ENCODE assay signal across 13 mouse cellular contexts in genomic region chr10:109561094-109561493, GRCm38 (mm10).
DNase-seq lines count a peak whose midpoint lies in the region; ATAC-seq lines count a peak whose summit lies in the region.
"Had no signal": no experiment of that assay in that cellular context is flagged by ENCODE, and none has a peak within 500 bp of the region (broad histone marks: within the 10 kb centered on the region; RNA-seq: fewer than 3 reads in every experiment).

No protein-coding gene starts in this region.

- H3K9me3 ChIP-seq in hindbrain, embryonic 11.5 days (ENCODE audit: control insufficient read depth, low read length): no peaks in the 10 kb centered on the region
- no peaks in the 10 kb centered on the region for H3K9me3 ChIP-seq in hindbrain, embryonic 16.5 days (ENCODE audit: control insufficient read depth, low read length)
- H3K9me3 ChIP-seq: limb, embryonic 15.5 days had no signal

- no peaks in the 10 kb centered on the region for H3K4me1 ChIP-seq in hindbrain, embryonic 11.5 days (replicated peaks; ENCODE audit: control insufficient read depth, insufficient read depth, low read length)
- H3K4me1 ChIP-seq in hindbrain, embryonic 16.5 days (ENCODE audit: control insufficient read depth, insufficient read depth, low read depth, low read length): no peaks in the 10 kb centered on the region
- H3K4me1 ChIP-seq: limb, embryonic 15.5 days; megakaryocyte, embryonic 14.5 days had no signal

- H3K27me3 ChIP-seq in hindbrain, embryonic 11.5 days (ENCODE audit: control insufficient read depth, insufficient read depth, low read length): no peaks in the 10 kb centered on the region
- no peaks in the 10 kb centered on the region for H3K27me3 ChIP-seq in hindbrain, embryonic 16.5 days (replicated peaks; ENCODE audit: control insufficient read depth, insufficient read depth, low read length)
- H3K27me3 ChIP-seq: limb, embryonic 15.5 days; megakaryocyte, embryonic 14.5 days had no signal

- H3K4me2 ChIP-seq in hindbrain, embryonic 11.5 days (replicated peaks; ENCODE audit: low read depth, low read length): no peak overlapping the region
- H3K4me2 ChIP-seq in hindbrain, embryonic 16.5 days (ENCODE audit: low read length): no peak overlapping the region
- H3K4me2 ChIP-seq: limb, embryonic 15.5 days had no signal

- no peak overlapping the region for H3K9ac ChIP-seq in hindbrain, embryonic 11.5 days (ENCODE audit: low read depth, low read length)
- H3K9ac ChIP-seq in hindbrain, embryonic 16.5 days (ENCODE audit: low read depth, low read length): no peak overlapping the region
- H3K9ac ChIP-seq: limb, embryonic 15.5 days had no signal

- 10% methylated on average over 1 of the region's 1 CpGs for WGBS in hindbrain, embryonic 11.5 days
- WGBS in hindbrain, embryonic 16.5 days: 3% methylated on average over 1 of the region's 1 CpGs

- H3K36me3 ChIP-seq in hindbrain, embryonic 11.5 days (ENCODE audit: control insufficient read depth, insufficient read depth, low read length): no peaks in the 10 kb centered on the region
- no peaks in the 10 kb centered on the region for H3K36me3 ChIP-seq in hindbrain, embryonic 16.5 days (ENCODE audit: control insufficient read depth, insufficient read depth, low read length)
- H3K36me3 ChIP-seq: limb, embryonic 15.5 days had no signal

- DNase-seq in hindbrain, embryonic 11.5 days (ENCODE audit: low spot score): peak; percentile 2
- peak; percentile 16 to 19 for DNase-seq in right cerebral cortex, adult 2 months (ENCODE audit: low spot score in 2 of 2)
- no peak for DNase-seq in right cerebral cortex, adult 18-20 months
- peak; percentile 31 to 53 for DNase-seq in adrenal gland, postnatal 36 days
- no peak for DNase-seq in frontal cortex, postnatal 14 days (ENCODE audit: low spot score in 2 of 2)
- no peak for DNase-seq in MN1 (ENCODE audit: low spot score)
- DNase-seq: cerebellum, adult 2 months; heart, adult 2 months; right cerebral cortex, postnatal 4 days had no signal

- H3K27ac ChIP-seq in hindbrain, embryonic 11.5 days (ENCODE audit: low read depth, low read length): no peak overlapping the region
- no peak overlapping the region for H3K27ac ChIP-seq in hindbrain, embryonic 16.5 days (ENCODE audit: low read depth, low read length)
- H3K27ac ChIP-seq: heart, adult 2 months; limb, embryonic 15.5 days had no signal

- ATAC-seq in hindbrain, embryonic 11.5 days (ENCODE audit: low FRiP score): no peak
- ATAC-seq in hindbrain, embryonic 16.5 days: no peak

- no peak overlapping the region for H3K4me3 ChIP-seq in hindbrain, embryonic 11.5 days (ENCODE audit: low read depth, low read length)
- H3K4me3 ChIP-seq in hindbrain, embryonic 16.5 days (ENCODE audit: low read length): no peak overlapping the region
- H3K4me3 ChIP-seq: erythroblast, embryonic 14.5 days; heart, adult 2 months; limb, embryonic 15.5 days; megakaryocyte, embryonic 14.5 days had no signal

Comparison
In these comparisons a context has a peak if more than half of its experiments do, and no peak if none do; other contexts are left out.
1. DNase-seq: peak in hindbrain, embryonic 11.5 days (single experiment), right cerebral cortex, adult 2 months (2 of 2) and adrenal gland, postnatal 36 days (2 of 2); none in right cerebral cortex, adult 18-20 months (single experiment), frontal cortex, postnatal 14 days (0 of 2) and MN1 (single experiment).